Mouse (Mus musculus): ENCODE measurements around the gene Cryzl2. TPM values are rescaled to one million over a fixed set of nuclear protein-coding genes. Genes with fewer than 3 reads are reported as not detected.

Cryzl2 gene
- polyA plus RNA-seq, 1 experiment = 0.09 TPM

DNA sequence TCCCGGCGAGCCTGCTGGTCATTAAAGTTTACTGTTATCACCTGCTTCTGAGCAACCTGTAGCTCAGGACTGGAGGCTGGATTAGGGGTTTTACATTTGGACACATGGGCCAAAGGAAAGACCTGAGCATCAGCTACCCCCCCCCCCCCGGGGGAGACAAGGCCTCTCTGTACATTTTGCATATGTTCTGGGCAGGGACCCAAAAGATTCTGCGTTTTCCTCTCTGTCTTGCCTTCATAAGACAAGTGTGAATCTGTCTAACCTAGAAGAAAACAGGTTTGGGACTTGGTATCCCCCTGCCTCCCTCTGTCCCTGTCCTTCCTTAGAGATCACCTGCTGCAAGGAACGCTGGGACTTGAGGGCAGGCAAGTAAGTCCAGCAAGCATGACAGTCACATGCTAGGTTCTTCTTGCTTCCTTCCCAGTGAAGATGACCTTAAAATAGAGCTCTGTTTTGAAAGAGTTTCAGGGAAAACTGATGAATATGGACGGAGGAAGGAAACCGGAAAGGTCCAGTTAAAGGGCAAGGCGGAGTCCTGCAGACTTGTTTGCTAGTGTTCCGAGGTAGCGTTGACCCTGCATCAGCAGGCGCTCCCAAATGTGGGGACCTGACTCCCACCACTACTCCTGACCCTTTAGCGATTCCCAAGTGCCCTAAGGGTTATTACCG lies 13.6 kb upstream of the Cryzl2 start:
- Histone ChIP-seq H3K36me3 (ENCODE audit: control insufficient read depth, insufficient read depth) (no peaks in the 10 kb centered on the region), H3ac (ENCODE audit: control insufficient read depth, insufficient read length, low read depth) (no peak overlapping the region), H3K79me2 (ENCODE audit: control insufficient read depth, insufficient read depth) (no peaks in the 10 kb centered on the region), H3K27me3 (ENCODE audit: control insufficient read depth, insufficient read depth, insufficient read length) (no peaks in the 10 kb centered on the region), H3K79me3 (ENCODE audit: low read depth) (no peaks in the 10 kb centered on the region), H3K4me3 (ENCODE audit: insufficient read depth, poor library complexity, severe bottlenecking) (no peak overlapping the region)
- TF ChIP-seq MAX (IDR thresholded peaks at IDR 0.05) (no peak), MYOD1 (IDR thresholded peaks at IDR 0.05; ENCODE audit: control insufficient read depth, insufficient read length, low read depth) (no peak), CTCF (IDR thresholded peaks at IDR 0.05; ENCODE audit: control insufficient read depth, insufficient read depth, insufficient read length) (no peak), USF1 (IDR thresholded peaks at IDR 0.05; ENCODE audit: low read depth) (no peak), FOSL1 (IDR thresholded peaks at IDR 0.05; ENCODE audit: insufficient read depth, low read length, poor library complexity, severe bottlenecking) (no peak)

DNA sequence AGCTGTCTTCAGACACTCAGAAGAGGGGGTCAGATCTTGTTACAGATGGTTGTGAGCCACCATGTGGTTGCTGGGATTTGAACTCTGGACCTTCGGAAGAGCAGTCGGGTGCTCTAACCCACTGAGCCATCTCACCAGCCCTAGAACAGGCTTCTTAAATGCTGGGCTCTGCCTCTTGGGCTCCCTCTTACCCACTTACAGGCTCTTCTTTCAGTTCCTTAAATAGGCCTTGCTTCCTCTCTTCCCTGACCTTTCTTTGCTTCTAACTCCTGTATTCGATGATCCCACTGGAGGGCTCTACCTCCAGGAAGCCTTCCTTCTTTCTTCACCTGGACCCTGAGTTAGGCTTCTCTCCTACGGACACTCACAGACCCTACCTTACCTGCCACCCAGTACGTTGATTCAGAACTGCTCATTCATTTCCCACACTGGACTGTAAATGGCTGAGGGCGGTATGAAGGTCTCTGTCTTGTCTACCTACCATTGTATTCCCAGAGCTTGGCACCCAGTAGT lies 12.9 kb upstream of the Cryzl2 start:
- H3ac ChIP-seq (ENCODE audit: control insufficient read depth, insufficient read length, low read depth) = no peak overlapping the region
- no peaks in the 10 kb centered on the region for H3K36me3 ChIP-seq (ENCODE audit: control insufficient read depth, insufficient read depth)
- H3K4me3 ChIP-seq (ENCODE audit: insufficient read depth, poor library complexity, severe bottlenecking) = no peak overlapping the region
- H3K79me2 ChIP-seq (ENCODE audit: control insufficient read depth, insufficient read depth) = no peaks in the 10 kb centered on the region
- H3K79me3 ChIP-seq (ENCODE audit: low read depth) = no peaks in the 10 kb centered on the region
- TF ChIP-seq USF1 (IDR thresholded peaks at IDR 0.05; ENCODE audit: low read depth) = no peak
- TF ChIP-seq FOSL1 (IDR thresholded peaks at IDR 0.05; ENCODE audit: insufficient read depth, low read length, poor library complexity, severe bottlenecking) = no peak
- no peak for TF ChIP-seq MYOG (IDR thresholded peaks at IDR 0.05; ENCODE audit: control insufficient read depth, extremely low read depth, insufficient read length)
- no peak for TF ChIP-seq MAX (IDR thresholded peaks at IDR 0.05)
- no peak for TF ChIP-seq CTCF (IDR thresholded peaks at IDR 0.05; ENCODE audit: control insufficient read depth, insufficient read depth, insufficient read length)
- no peak for TF ChIP-seq MYOD1 (IDR thresholded peaks at IDR 0.05; ENCODE audit: control insufficient read depth, insufficient read length, low read depth)
- no peak for TF ChIP-seq CEBPB (IDR thresholded peaks at IDR 0.05; ENCODE audit: low read depth)
- no peaks in the 10 kb centered on the region for H3K27me3 ChIP-seq (ENCODE audit: control insufficient read depth, insufficient read depth, insufficient read length)

DNA sequence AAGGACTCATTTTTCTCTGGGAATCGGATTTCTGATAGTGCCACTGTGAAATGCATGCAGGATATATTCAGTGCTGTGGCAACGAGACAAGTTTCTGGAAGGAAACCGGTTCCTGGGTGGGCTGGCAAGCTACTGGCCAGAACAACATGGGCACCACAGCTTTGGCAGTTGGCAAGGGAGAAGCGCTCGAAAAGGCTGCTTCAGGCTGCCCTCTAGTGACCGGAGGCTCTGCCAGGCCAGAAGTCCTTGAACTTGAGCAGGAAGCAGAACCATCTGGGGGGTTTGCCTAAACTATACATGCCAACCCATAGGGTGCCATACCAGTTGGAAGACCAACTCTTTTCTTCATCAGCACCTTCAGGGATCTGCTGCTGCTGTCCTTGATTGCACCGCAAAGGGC lies 12.1 kb upstream of the Cryzl2 start:
- no peaks in the 10 kb centered on the region for H3K79me2 ChIP-seq (ENCODE audit: control insufficient read depth, insufficient read depth)
- H3ac ChIP-seq (ENCODE audit: control insufficient read depth, insufficient read length, low read depth) = no peak overlapping the region
- TF ChIP-seq MAX (IDR thresholded peaks at IDR 0.05) (no peak), CTCF (IDR thresholded peaks at IDR 0.05; ENCODE audit: control insufficient read depth, insufficient read depth, insufficient read length) (peak; percentile 62), MYOD1 (IDR thresholded peaks at IDR 0.05; ENCODE audit: control insufficient read depth, insufficient read length, low read depth) (no peak), USF1 (IDR thresholded peaks at IDR 0.05; ENCODE audit: low read depth) (no peak), MYOG (IDR thresholded peaks at IDR 0.05; ENCODE audit: control insufficient read depth, extremely low read depth, insufficient read length) (no peak), FOSL1 (IDR thresholded peaks at IDR 0.05; ENCODE audit: insufficient read depth, low read length, poor library complexity, severe bottlenecking) (no peak), CEBPB (IDR thresholded peaks at IDR 0.05; ENCODE audit: low read depth) (no peak)
- no peaks in the 10 kb centered on the region for H3K27me3 ChIP-seq (ENCODE audit: control insufficient read depth, insufficient read depth, insufficient read length)
- no peaks in the 10 kb centered on the region for H3K36me3 ChIP-seq (ENCODE audit: control insufficient read depth, insufficient read depth)
- no peaks in the 10 kb centered on the region for H3K79me3 ChIP-seq (ENCODE audit: low read depth)
- no peak overlapping the region for H3K4me3 ChIP-seq (ENCODE audit: insufficient read depth, poor library complexity, severe bottlenecking)

DNA sequence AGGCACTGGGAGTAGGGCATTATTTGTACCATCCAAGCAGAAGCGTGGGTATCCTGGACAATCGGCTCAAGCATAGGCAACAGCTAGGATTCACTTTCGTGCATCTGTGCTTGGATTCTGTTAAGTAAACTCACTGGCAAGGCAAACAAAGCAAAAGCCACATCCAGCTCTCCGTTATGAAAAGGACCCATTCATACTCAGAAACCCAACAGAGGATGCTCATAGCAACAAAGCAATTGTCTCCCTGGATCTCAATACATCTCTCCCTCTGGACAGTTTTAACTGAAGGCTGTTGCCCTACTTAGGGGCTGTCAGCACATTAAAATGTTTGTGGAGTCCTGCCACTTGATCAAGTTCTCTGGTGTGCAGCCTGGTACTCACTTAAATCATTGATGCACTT lies 11.2 kb upstream of the Cryzl2 start:
- Histone ChIP-seq H3K36me3 (ENCODE audit: control insufficient read depth, insufficient read depth) (no peaks in the 10 kb centered on the region), H3ac (ENCODE audit: control insufficient read depth, insufficient read length, low read depth) (no peak overlapping the region), H3K4me3 (ENCODE audit: insufficient read depth, poor library complexity, severe bottlenecking) (no peak overlapping the region), H3K79me3 (ENCODE audit: low read depth) (no peaks in the 10 kb centered on the region), H3K79me2 (ENCODE audit: control insufficient read depth, insufficient read depth) (no peaks in the 10 kb centered on the region), H3K27me3 (ENCODE audit: control insufficient read depth, insufficient read depth, insufficient read length) (no peaks in the 10 kb centered on the region)
- TF ChIP-seq CEBPB (IDR thresholded peaks at IDR 0.05; ENCODE audit: low read depth) (no peak), MYOD1 (IDR thresholded peaks at IDR 0.05; ENCODE audit: control insufficient read depth, insufficient read length, low read depth) (no peak), CTCF (IDR thresholded peaks at IDR 0.05; ENCODE audit: control insufficient read depth, insufficient read depth, insufficient read length) (no peak), MYOG (IDR thresholded peaks at IDR 0.05; ENCODE audit: control insufficient read depth, extremely low read depth, insufficient read length) (no peak), MAX (IDR thresholded peaks at IDR 0.05) (no peak), FOSL1 (IDR thresholded peaks at IDR 0.05; ENCODE audit: insufficient read depth, low read length, poor library complexity, severe bottlenecking) (no peak)

DNA sequence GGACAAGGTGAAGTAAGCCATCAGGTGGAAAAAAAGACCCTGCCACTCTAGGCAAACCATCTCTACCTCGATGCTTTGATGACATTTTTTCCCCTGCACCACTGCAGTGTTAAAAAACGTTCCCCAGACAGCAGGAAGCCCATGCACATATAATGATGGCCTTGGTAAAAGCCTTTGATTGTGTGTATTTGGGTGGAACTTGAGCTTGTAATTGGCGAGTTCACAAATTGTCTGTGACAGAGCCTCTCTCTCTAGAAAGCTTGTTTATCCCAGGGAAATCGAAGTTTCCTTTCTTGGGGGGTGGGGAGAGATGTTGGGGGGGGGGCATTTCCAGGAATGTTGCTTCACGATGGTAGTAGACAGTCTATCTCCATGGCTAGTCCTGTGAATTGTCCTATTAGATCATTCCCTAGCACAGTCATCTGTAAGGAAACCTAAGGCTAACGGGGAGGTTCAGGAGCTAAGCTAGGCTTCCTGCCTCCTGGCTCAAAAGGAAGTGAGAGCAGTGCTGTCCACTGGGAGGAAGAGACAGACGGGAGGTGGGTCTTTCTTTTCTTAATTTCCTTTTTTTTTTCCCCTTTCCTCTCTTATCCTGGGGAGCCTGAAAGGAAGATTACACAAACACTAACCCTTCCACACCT lies 10.1 kb upstream of the Cryzl2 start:
- Histone ChIP-seq H3ac (ENCODE audit: control insufficient read depth, insufficient read length, low read depth) (no peak overlapping the region), H3K36me3 (ENCODE audit: control insufficient read depth, insufficient read depth) (no peaks in the 10 kb centered on the region), H3K79me2 (ENCODE audit: control insufficient read depth, insufficient read depth) (no peaks in the 10 kb centered on the region), H3K27me3 (ENCODE audit: control insufficient read depth, insufficient read depth, insufficient read length) (no peaks in the 10 kb centered on the region), H3K4me3 (ENCODE audit: insufficient read depth, poor library complexity, severe bottlenecking) (no peak overlapping the region), H3K79me3 (ENCODE audit: low read depth) (no peaks in the 10 kb centered on the region)
- TF ChIP-seq FOSL1 (IDR thresholded peaks at IDR 0.05; ENCODE audit: insufficient read depth, low read length, poor library complexity, severe bottlenecking) (no peak), MYOG (IDR thresholded peaks at IDR 0.05; ENCODE audit: control insufficient read depth, extremely low read depth, insufficient read length) (no peak), CEBPB (IDR thresholded peaks at IDR 0.05; ENCODE audit: low read depth) (no peak), USF1 (IDR thresholded peaks at IDR 0.05; ENCODE audit: low read depth) (no peak), MAX (IDR thresholded peaks at IDR 0.05) (no peak), CTCF (IDR thresholded peaks at IDR 0.05; ENCODE audit: control insufficient read depth, insufficient read depth, insufficient read length) (no peak), MYOD1 (IDR thresholded peaks at IDR 0.05; ENCODE audit: control insufficient read depth, insufficient read length, low read depth) (no peak)

Measured in C2C12 (cell line).